Mouse (Mus musculus): ENCODE measurements around the gene Zdhhc17.

The Zdhhc17 gene

GRCm38 (mm10) chr10:110920368-110920950 lies 89.5 kb downstream of the Zdhhc17 start:
- peak; percentile 62 for DNase-seq (ENCODE audit: low spot score)

DNA sequence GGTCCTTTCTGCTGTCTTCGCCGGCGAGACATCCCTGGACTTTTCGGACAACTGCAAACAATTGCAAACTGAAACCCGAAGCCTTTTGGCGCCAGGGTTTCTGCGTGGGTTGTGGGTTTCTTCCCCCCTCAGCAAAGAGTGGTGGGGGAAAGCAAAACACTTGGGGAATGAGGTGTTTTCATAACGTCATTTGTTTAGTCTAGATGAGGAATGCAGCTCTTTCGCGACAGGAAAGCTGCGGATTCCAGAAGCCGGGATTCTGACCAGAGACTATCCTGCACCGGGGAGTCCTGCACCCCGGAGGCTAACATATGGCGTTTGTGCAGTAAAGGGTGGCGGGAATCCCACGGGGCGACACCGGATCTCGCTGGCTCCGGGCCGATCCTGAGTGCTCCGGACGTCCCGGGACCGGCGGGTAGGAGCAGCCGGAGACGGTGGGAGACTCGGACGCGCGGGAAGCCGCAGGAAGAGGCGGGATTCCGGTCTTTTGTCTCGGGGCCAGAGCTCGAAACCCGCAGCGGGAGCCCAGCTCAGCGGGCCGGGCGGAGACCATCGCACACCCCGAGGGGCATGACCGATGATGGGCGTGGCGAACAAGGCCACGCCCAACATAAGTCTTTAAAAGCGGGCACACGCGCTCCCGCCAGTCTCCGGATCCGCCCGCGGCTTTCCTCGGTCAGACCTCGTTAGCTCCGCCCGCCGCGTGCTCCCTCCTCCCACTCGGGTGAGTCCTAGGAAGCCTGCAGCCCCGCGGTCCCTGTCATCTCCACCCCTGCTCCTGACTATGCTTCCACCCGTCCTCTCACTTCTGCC lies 90.2 kb downstream of the Zdhhc17 start, which contains the start of gene Csrp2:
Csrp2 (plus strand) TSS at position 259 of the 813 bp plus-strand sequence.
- DNase-seq (ENCODE audit: low spot score), result peak; percentile 98

DNA sequence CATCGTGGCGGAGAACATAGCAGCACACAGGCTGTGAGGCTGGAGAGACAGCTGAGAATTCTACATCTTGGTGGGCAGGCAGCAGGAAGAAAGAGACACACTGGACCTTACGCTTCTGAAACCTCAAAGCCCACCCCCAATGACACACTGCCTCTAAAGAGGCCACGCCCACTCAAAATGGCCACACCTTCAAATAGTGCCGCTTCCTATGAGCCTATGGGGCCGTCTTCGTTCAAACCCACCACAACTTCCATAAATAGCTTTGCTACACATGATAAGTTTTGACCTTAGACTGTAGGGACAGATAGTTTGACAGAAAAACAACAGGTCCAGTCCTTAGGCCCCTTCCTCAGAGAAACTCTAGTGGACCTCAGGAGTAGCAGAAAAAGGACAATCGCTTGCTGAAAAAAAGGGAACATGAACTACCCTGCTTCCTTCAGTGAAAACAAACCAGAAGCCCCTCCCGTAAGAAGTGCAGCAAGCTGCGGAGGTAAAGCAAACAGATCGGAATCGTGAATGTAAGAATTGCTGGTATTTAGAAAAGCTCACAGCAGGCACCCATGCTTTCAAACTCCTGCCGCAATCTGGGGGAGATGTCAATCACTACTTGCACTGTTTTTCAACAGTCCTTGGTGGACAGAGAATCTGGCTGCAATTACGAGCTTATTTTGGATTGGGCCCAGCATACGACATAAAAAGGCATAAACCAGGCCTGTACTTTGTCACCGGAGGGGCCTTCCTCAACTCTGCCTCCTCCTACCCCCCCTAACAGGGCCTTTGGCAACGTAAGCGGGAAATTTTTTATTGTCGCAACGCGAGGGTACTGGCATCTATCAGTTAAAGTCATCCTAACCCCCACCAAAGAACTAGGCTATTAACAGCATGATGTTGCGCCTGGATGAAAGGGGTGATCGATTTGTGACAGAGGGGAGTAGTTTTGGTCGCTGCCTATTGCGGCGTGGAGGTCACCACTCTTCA lies 91.2 kb downstream of the Zdhhc17 start:
- peak; percentile 56 for DNase-seq (ENCODE audit: low spot score)

GRCm38 (mm10) chr10:110917521-110917920 lies 92.4 kb downstream of the Zdhhc17 start:
- DNase-seq (ENCODE audit: low spot score), result no peak

DNA sequence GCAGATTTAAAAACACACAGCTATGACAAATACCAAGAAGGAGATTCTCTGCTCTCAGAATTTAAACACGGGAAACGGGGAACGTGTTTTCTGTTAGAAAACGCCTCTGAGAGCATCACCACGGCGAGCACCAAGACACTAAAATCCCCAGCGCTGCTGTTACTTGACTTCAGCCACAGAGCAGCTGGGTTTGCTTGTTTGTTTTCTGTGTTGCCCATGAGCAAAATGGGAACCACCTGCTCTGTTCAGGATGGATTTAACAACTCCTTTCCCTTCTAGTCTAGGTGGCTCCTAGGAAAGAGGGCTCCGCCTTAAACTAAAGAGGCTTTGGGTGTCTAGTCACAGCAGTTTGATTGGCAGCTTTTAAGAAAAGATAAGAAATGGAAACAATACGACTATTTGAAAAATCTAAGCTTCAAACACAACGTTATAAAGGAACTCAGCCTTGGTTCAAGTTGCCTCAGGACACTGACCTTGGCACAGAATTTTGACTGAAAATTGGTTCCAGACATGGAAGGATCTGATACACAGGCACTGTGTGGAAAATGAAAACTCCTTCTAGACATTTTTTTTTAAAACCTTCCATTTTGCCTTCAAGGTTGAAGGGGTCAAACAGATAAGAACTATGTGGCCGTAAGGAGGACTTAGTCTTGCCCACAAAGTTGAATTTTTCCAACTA lies 93.1 kb downstream of the Zdhhc17 start:
- DNase-seq (ENCODE audit: low spot score), result no peak

GRCm38 (mm10) chr10:110903862-110904261 lies 106.1 kb downstream of the Zdhhc17 start:
- DNase-seq (ENCODE audit: low spot score), result no peak

- DNase-seq (ENCODE audit: low spot score), result no peak
Measured at GRCm38 (mm10) chr10:110899744-110900501, 110.0 kb downstream of the Zdhhc17 start.

All from retina, embryonic 14.5 days (tissue).